Mouse (Mus musculus): ENCODE results near the gene Pla2g3. TPM values are rescaled to one million over a fixed set of nuclear protein-coding genes. Genes with fewer than 3 reads are reported as not detected.

The Pla2g3 gene
- polyA plus RNA-seq, 1 experiment from 2014 or later = 0.99 TPM

DNA sequence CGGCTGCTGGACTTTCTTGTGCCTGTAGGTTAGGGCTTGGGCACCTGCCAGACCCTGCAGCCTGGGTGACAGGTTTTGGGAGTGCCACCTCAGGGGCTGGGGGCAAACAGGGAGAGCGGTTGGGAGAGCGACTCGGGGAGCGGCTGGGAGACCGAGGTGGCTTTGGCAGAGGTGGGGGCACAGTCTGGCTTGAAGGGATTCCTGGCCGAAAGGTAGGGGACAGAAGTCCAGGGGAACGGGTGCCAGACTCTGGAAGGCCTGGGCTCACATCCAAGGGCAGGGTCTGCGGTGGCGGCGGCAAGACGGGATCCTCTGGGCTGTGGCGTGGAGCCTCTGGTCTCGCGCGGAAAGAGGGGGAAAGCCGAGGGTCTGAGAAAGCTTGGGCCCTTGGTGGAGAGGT is 14.0 kb downstream of the Pla2g3 start:
- Histone ChIP-seq H3K36me3 (no peaks in the 10 kb centered on the region), H3K27me3 (ENCODE audit: insufficient read depth, poor library complexity, severe bottlenecking) (0 out of 2 replicates have a peak, but pooled peaks cover 7% of the 10 kb centered on the region), H3K9me3 (no peaks in the 10 kb centered on the region), H3K4me3 (no peak overlapping the region), H3K4me1 (replicated peaks) (0 out of 2 replicates have a peak, but pooled peaks cover 4% of the 10 kb centered on the region), H3K27ac (no peak overlapping the region)
- DNase-seq (ENCODE audit: low spot score) = no peak
- 78% methylated on average over 17 of the region's 17 CpGs for whole genome bisulfite sequencing

- no peak for DNase-seq (ENCODE audit: low spot score)
- whole genome bisulfite sequencing = 85% methylated on average over 18 of the region's 18 CpGs
- Histone ChIP-seq H3K4me3 (no peak overlapping the region), H3K27ac (no peak overlapping the region), H3K27me3 (ENCODE audit: insufficient read depth, poor library complexity, severe bottlenecking) (0 out of 2 replicates have a peak, but pooled peaks cover 7% of the 10 kb centered on the region), H3K9me3 (no peaks in the 10 kb centered on the region), H3K36me3 (no peaks in the 10 kb centered on the region), H3K4me1 (replicated peaks) (0 out of 2 replicates have a peak, but pooled peaks cover 4% of the 10 kb centered on the region)
Observed at GRCm38 (mm10) chr11:3502459-3503072, 14.5 kb downstream of the Pla2g3 start.

- H3K36me3 ChIP-seq = no peaks in the 10 kb centered on the region
- no peaks in the 10 kb centered on the region for H3K9me3 ChIP-seq
- 0 out of 2 replicates have a peak, but pooled peaks cover 7% of the 10 kb centered on the region for H3K27me3 ChIP-seq (ENCODE audit: insufficient read depth, poor library complexity, severe bottlenecking)
- DNase-seq (ENCODE audit: low spot score) = no peak
- H3K27ac ChIP-seq = no peak overlapping the region
- H3K4me1 ChIP-seq (replicated peaks) = 0 out of 2 replicates have a peak, but pooled peaks cover 8% of the 10 kb centered on the region
- WGBS = 66% methylated on average over 11 of the region's 11 CpGs
- no peak overlapping the region for H3K4me3 ChIP-seq
Observed at GRCm38 (mm10) chr11:3503755-3504693, 15.9 kb downstream of the Pla2g3 start.

GRCm38 (mm10) chr11:3508226-3508625 is 20.1 kb downstream of the Pla2g3 start:
- Histone ChIP-seq H3K27me3 (ENCODE audit: insufficient read depth, poor library complexity, severe bottlenecking) (no peaks in the 10 kb centered on the region), H3K4me1 (replicated peaks) (0 out of 2 replicates have a peak, but pooled peaks cover 8% of the 10 kb centered on the region), H3K36me3 (no peaks in the 10 kb centered on the region), H3K4me3 (no peak overlapping the region), H3K27ac (no peak overlapping the region), H3K9me3 (no peaks in the 10 kb centered on the region)
- WGBS = 57% methylated on average over 7 of the region's 7 CpGs
- DNase-seq (ENCODE audit: low spot score) = no peak

- Histone ChIP-seq H3K36me3 (no peaks in the 10 kb centered on the region), H3K27me3 (ENCODE audit: insufficient read depth, poor library complexity, severe bottlenecking) (no peaks in the 10 kb centered on the region), H3K4me3 (no peak overlapping the region), H3K4me1 (replicated peaks) (peaks cover 10% of the 10 kb centered on the region; the same call in 1 of the 2 replicates), H3K9me3 (no peaks in the 10 kb centered on the region), H3K27ac (no peak overlapping the region)
- 79% methylated on average over 8 of the region's 8 CpGs for whole genome bisulfite sequencing
- DNase-seq (ENCODE audit: low spot score) = no peak
Observed at GRCm38 (mm10) chr11:3509181-3510085, 21.3 kb downstream of the Pla2g3 start.

DNA sequence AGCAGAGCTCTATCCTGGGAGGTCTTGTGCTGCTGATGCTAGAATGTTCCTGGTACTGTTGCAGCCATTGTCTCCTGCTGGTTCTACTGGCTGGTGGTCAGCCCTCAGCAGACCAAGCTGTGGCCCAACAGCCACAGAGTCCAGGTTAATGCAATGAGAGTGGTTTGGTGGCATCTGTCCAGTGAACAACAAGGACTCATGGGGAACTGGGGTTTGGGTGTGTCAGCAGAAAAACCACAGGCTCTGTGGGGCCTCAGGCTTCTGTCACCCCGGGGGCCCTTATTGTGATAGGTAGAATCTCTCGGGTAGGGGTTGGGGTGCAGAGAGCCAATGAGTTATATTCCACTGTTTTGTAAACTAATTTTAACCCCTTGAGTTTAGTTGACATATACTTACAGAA is 22.2 kb downstream of the Pla2g3 start:
- DNase-seq (ENCODE audit: low spot score) = no peak
- no peaks in the 10 kb centered on the region for H3K9me3 ChIP-seq
- no peaks in the 10 kb centered on the region for H3K36me3 ChIP-seq
- no peak overlapping the region for H3K4me3 ChIP-seq
- peaks cover 4% of the 10 kb centered on the region for H3K27me3 ChIP-seq (ENCODE audit: insufficient read depth, poor library complexity, severe bottlenecking)
- no peak overlapping the region for H3K27ac ChIP-seq
- H3K4me1 ChIP-seq (replicated peaks) = peaks cover 16% of the 10 kb centered on the region
- WGBS = 87% methylated on average over 2 of the region's 2 CpGs

- Histone ChIP-seq H3K4me3 (no peak overlapping the region), H3K4me1 (replicated peaks) (peaks cover 39% of the 10 kb centered on the region), H3K9me3 (no peaks in the 10 kb centered on the region), H3K27me3 (ENCODE audit: insufficient read depth, poor library complexity, severe bottlenecking) (peaks cover 33% of the 10 kb centered on the region), H3K36me3 (no peaks in the 10 kb centered on the region), H3K27ac (no peak overlapping the region)
- 88% methylated on average over 6 of the region's 6 CpGs for WGBS
- DNase-seq (ENCODE audit: low spot score) = no peak
Observed at GRCm38 (mm10) chr11:3513291-3513690, 25.2 kb downstream of the Pla2g3 start.

DNA sequence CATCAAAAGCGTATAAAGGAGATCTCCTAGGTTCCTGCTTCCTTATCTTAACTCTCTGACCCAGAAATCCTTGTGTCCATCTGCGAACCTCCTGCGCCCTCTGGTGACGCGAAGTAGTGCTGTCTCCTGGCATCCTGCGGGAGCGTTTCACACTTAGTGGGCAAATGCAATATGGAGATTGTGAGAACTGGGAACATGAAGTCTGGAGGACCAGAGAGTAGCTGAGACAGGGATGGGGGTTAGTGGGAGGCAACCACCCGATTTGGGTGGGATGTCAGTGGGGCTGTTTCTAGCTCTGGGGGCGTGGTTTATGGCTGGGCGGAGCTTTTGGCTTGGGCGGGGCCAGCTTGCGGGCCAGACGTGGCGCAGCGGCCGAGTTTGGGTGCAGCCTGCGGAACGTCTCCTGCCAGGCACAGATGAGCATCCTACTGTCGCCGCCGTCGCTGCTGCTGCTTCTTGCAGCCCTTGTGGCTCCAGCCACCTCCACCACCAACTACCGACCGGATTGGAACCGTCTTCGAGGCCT is 26.5 kb downstream of the Pla2g3 start, which contains the start of gene Selenom:
Gene Selenom, plus strand, starts transcription at position 156 of the 526 bp plus-strand sequence.
- Histone ChIP-seq H3K27ac (peak within 1 kb of the TSS; percentile 76), H3K4me3 (peak within 1 kb of the TSS; percentile 62), H3K4me1 (replicated peaks) (peaks cover 37% of the 10 kb centered on the region), H3K9me3 (no peaks in the 10 kb centered on the region), H3K36me3 (peaks cover 4% of the 10 kb centered on the region; the same call in 1 of the 2 replicates), H3K27me3 (ENCODE audit: insufficient read depth, poor library complexity, severe bottlenecking) (peaks cover 40% of the 10 kb centered on the region)
- peak; percentile 87 for DNase-seq (ENCODE audit: low spot score)
- 0% methylated on average over 26 of the region's 26 CpGs for WGBS

- WGBS = 6% methylated on average over 4 of the region's 4 CpGs
- H3K27ac ChIP-seq = peak overlapping the region; percentile 76; the same call in 1 of the 2 replicates
Observed at GRCm38 (mm10) chr11:3515216-3515615, 27.1 kb downstream of the Pla2g3 start.

DNA sequence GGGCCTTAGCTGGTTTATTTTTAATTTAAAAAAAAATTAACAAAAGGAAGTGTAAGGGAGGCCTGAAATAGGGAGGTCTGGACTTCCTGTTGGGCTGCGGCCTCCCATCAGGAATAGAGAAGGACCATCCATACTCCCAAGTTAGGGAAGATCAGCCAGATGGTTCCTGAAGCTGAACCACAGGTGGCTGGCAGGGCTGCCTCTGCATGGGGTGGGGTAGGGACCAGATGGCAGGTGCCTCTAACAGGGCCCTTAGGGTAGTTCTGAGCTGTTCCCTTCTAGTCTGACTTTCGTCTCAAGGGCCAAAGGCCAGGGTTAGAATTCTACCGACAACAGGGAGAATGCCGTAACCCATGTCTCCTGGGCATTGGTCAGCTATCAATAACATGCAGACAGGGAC is 27.6 kb downstream of the Pla2g3 start:
- Histone ChIP-seq H3K36me3 (peaks cover 12% of the 10 kb centered on the region), H3K9me3 (no peaks in the 10 kb centered on the region), H3K27me3 (ENCODE audit: insufficient read depth, poor library complexity, severe bottlenecking) (peaks cover 40% of the 10 kb centered on the region), H3K27ac (no peak overlapping the region), H3K4me1 (replicated peaks) (peaks cover 37% of the 10 kb centered on the region), H3K4me3 (0 out of 2 replicates have a peak overlapping the region, but pooled peaks have one; percentile 62)
- no peak for DNase-seq (ENCODE audit: low spot score)
- 74% methylated on average over 4 of the region's 4 CpGs for WGBS

More at GRCm38 (mm10) chr11:3515216-3515615, 27.1 kb downstream of the Pla2g3 start:
- Histone ChIP-seq H3K36me3 (peaks cover 8% of the 10 kb centered on the region), H3K4me3 (peak overlapping the region; percentile 62), H3K27me3 (ENCODE audit: insufficient read depth, poor library complexity, severe bottlenecking) (peaks cover 40% of the 10 kb centered on the region), H3K4me1 (replicated peaks) (peaks cover 37% of the 10 kb centered on the region), H3K9me3 (no peaks in the 10 kb centered on the region)
- DNase-seq (ENCODE audit: low spot score) = no peak

GRCm38 (mm10) chr11:3516121-3516520 is 28.0 kb downstream of the Pla2g3 start:
- Histone ChIP-seq H3K27me3 (ENCODE audit: insufficient read depth, poor library complexity, severe bottlenecking) (peaks cover 40% of the 10 kb centered on the region), H3K27ac (no peak overlapping the region), H3K36me3 (peaks cover 17% of the 10 kb centered on the region), H3K4me1 (replicated peaks) (peaks cover 37% of the 10 kb centered on the region), H3K4me3 (no peak overlapping the region), H3K9me3 (no peaks in the 10 kb centered on the region)
- no peak for DNase-seq (ENCODE audit: low spot score)
- WGBS = 82% methylated on average over 5 of the region's 5 CpGs

Data from hindbrain, embryonic 10.5 days (tissue).